Mouse (Mus musculus): Measurements from ENCODE around the gene Ift140. TPM values are rescaled to one million over a fixed set of nuclear protein-coding genes. Genes with fewer than 3 reads are reported as not detected.

Ift140 gene
- polyA plus RNA-seq, 1 experiment from 2014 or later = 31.6 TPM

GRCm38 (mm10) chr17:25080960-25081381, 65.1 kb downstream of the Ift140 start:
- Histone ChIP-seq H3K27me3 (replicated peaks; ENCODE audit: low read depth, poor library complexity, severe bottlenecking) (no peaks in the 10 kb centered on the region), H3K4me3 (peak overlapping the region; percentile 43), H3K4me1 (peaks cover 58% of the 10 kb centered on the region), H3K9me3 (no peaks in the 10 kb centered on the region), H3K27ac (replicated peaks) (peak overlapping the region; percentile 76), H3K36me3 (replicated peaks) (peaks cover 28% of the 10 kb centered on the region)
- whole genome bisulfite sequencing = 65% methylated on average over 11 of the region's 11 CpGs
- peak; percentile 19 for DNase-seq (ENCODE audit: low spot score)

DNA sequence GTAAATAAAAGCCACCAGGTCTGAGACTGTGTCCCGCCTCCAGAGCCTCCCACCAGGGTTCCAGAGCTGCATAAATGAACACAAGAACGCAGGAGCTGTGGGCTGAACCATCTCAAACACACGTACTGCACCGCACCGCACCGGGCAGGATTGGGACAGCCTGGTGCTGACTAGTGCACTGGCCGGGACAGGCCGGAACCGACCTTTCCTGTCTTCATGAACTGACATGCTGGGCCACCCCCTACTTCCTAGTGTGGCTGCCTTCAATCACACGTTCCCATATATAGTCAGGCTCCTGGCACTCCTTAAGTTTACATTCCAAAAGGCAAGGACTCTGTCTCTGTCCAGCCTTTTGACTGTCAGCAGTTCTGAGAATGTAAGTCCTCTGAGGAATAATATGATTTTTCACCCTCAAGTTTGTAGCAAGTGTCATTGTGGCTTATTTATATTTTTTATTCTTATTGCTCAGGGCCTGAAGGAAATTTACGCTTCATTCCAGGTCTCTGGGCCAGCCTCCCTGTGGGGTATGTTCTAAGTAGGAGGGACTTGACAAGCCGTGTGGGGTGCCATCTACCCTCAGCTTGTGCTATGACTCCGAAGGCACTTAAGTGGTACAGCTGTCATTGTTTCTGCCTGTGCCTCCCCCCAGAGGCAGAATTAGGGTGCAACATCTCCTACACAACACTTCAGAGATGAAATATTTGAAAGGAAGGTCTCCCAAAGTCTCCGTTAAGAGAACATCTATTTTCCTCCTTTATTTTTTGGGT, 66.4 kb downstream of the Ift140 start:
- 68% methylated on average over 14 of the region's 14 CpGs for WGBS
- H3K27ac ChIP-seq (replicated peaks) = peak overlapping the region; percentile 91
- no peaks in the 10 kb centered on the region for H3K9me3 ChIP-seq
- H3K27me3 ChIP-seq (replicated peaks; ENCODE audit: low read depth, poor library complexity, severe bottlenecking) = no peaks in the 10 kb centered on the region
- H3K4me3 ChIP-seq = no peak overlapping the region
- peaks cover 22% of the 10 kb centered on the region for H3K36me3 ChIP-seq (replicated peaks)
- H3K4me1 ChIP-seq = peaks cover 59% of the 10 kb centered on the region
- peak; percentile 24 for DNase-seq (ENCODE audit: low spot score)

- 0 out of 2 replicates have a peak overlapping the region, but pooled peaks have one; percentile 11 for H3K4me3 ChIP-seq
- WGBS = 45% methylated on average over 3 of the region's 3 CpGs
- peak overlapping the region; percentile 91 for H3K27ac ChIP-seq (replicated peaks)
- H3K36me3 ChIP-seq (replicated peaks) = peaks cover 23% of the 10 kb centered on the region
- H3K9me3 ChIP-seq = no peaks in the 10 kb centered on the region
- no peak for DNase-seq (ENCODE audit: low spot score)
- peaks cover 59% of the 10 kb centered on the region for H3K4me1 ChIP-seq
- no peaks in the 10 kb centered on the region for H3K27me3 ChIP-seq (replicated peaks; ENCODE audit: low read depth, poor library complexity, severe bottlenecking)
Measured at GRCm38 (mm10) chr17:25082887-25083286, 67.0 kb downstream of the Ift140 start.

GRCm38 (mm10) chr17:25083444-25083931, 67.6 kb downstream of the Ift140 start, which contains the start of gene Tmem204:
Gene Tmem204 (minus strand): TSS chr17:25083591.
- Histone ChIP-seq H3K4me3 (0 out of 2 replicates have a peak within 1 kb of the TSS, but pooled peaks have one; percentile 11), H3K36me3 (replicated peaks) (peaks cover 29% of the 10 kb centered on the region), H3K9me3 (no peaks in the 10 kb centered on the region), H3K27ac (replicated peaks) (peak within 1 kb of the TSS; percentile 91), H3K4me1 (peaks cover 59% of the 10 kb centered on the region), H3K27me3 (replicated peaks; ENCODE audit: low read depth, poor library complexity, severe bottlenecking) (no peaks in the 10 kb centered on the region)
- peak; percentile 89 for DNase-seq (ENCODE audit: low spot score)
- 34% methylated on average over 7 of the region's 7 CpGs for WGBS

DNA sequence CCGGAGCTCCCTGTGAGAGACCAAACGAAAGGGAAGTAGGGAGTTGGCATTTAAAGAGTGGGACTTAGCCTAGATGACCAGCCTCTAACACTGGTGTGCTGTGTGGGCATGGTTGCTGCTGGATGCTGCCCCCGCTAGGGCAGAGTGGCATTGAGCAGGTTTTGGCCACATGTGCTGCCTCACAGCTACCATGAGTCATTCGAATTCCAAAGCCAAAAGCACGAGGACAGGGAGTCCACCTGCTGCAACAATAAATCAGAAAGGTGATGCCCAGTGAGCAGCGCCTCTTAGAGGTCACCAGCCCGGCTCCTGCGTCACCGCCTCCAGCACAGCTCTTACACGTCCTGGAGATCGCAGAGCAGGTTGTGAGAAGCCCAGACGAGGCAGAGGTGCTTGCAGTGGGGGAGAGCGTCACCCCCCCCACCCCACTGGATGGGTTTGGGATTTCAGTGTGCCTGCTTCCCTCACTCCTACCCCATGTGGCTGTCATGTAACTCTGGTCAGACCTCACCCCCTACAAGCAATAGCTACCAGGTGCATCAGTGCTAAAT, 69.0 kb downstream of the Ift140 start:
- no peak for DNase-seq (ENCODE audit: low spot score)
- H3K4me3 ChIP-seq = no peak overlapping the region
- peaks cover 40% of the 10 kb centered on the region for H3K36me3 ChIP-seq (replicated peaks)
- WGBS = 84% methylated on average over 13 of the region's 13 CpGs
- peak overlapping the region; percentile 91 for H3K27ac ChIP-seq (replicated peaks)
- H3K4me1 ChIP-seq = peaks cover 59% of the 10 kb centered on the region
- no peaks in the 10 kb centered on the region for H3K27me3 ChIP-seq (replicated peaks; ENCODE audit: low read depth, poor library complexity, severe bottlenecking)
- no peaks in the 10 kb centered on the region for H3K9me3 ChIP-seq

DNA sequence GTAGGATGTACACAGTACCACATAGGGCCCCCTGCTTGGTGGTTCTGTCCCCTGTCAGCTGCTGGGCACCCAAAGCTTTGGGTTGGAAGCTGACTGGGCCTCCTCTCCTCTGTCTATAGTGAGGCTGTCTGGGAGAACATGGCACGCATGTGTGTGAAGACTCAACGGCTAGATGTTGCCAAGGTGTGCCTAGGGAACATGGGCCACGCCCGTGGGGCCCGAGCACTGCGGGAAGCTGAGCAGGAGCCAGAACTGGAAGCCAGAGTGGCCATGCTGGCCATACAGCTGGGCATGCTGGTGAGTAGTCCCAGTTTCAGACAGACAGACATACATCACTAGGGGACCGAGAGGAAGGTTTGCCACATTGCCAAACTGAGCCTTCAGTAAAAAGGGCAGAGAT, 70.8 kb downstream of the Ift140 start:
- Histone ChIP-seq H3K36me3 (replicated peaks) (peaks cover 43% of the 10 kb centered on the region), H3K27ac (replicated peaks) (no peak overlapping the region), H3K4me3 (no peak overlapping the region), H3K9me3 (no peaks in the 10 kb centered on the region), H3K27me3 (replicated peaks; ENCODE audit: low read depth, poor library complexity, severe bottlenecking) (no peaks in the 10 kb centered on the region), H3K4me1 (peaks cover 43% of the 10 kb centered on the region)
- DNase-seq (ENCODE audit: low spot score) = no peak
- 88% methylated on average over 7 of the region's 7 CpGs for whole genome bisulfite sequencing

DNA sequence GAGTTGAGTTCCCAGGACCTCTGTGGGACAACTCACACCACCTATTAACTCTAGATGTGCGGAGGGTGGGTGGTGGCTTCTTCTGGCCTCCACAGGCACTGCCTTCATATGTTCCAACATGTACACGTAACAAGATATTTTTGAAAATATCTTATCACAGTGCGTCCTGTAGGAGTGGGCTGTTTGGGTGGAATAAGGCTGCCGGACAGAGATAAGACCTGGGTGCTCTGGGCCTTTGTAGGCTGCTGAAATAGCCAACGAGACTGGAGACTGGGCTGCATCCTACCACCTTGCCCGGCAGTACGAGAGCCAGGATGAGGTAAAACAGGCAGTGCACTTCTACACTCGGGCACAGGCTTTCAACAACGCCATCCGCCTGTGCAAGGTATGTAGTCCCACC, 73.3 kb downstream of the Ift140 start:
- DNase-seq (ENCODE audit: low spot score) = no peak
- Histone ChIP-seq H3K27ac (replicated peaks) (no peak overlapping the region), H3K27me3 (replicated peaks; ENCODE audit: low read depth, poor library complexity, severe bottlenecking) (no peaks in the 10 kb centered on the region), H3K36me3 (replicated peaks) (peaks cover 64% of the 10 kb centered on the region), H3K4me3 (no peak overlapping the region), H3K4me1 (peaks cover 20% of the 10 kb centered on the region), H3K9me3 (no peaks in the 10 kb centered on the region)
- WGBS = 93% methylated on average over 10 of the region's 10 CpGs

DNA sequence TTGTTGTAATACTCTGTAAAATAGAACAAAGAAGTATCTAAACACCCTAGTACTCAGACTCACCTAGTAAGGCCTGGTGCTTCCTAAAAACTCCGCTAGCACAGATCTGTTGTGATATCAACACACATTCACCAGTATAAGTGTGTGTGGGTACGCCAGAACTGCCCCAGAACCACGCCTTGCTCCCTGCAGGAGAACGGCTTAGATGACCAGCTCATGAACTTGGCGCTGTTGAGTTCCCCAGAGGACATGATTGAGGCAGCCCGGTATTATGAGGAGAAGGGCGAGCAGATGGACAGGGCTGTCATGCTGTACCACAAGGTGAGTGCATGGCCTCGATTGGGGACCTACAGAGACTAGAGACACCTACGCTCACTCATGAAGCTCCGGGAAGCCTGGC, 74.6 kb downstream of the Ift140 start:
- H3K27me3 ChIP-seq (replicated peaks; ENCODE audit: low read depth, poor library complexity, severe bottlenecking) = no peaks in the 10 kb centered on the region
- H3K36me3 ChIP-seq (replicated peaks) = peaks cover 77% of the 10 kb centered on the region
- no peaks in the 10 kb centered on the region for H3K9me3 ChIP-seq
- H3K4me1 ChIP-seq = peaks cover 7% of the 10 kb centered on the region; the same call in 1 of the 2 replicates
- DNase-seq (ENCODE audit: low spot score) = no peak
- 93% methylated on average over 10 of the region's 10 CpGs for WGBS
- H3K27ac ChIP-seq (replicated peaks) = no peak overlapping the region
- H3K4me3 ChIP-seq = no peak overlapping the region

DNA sequence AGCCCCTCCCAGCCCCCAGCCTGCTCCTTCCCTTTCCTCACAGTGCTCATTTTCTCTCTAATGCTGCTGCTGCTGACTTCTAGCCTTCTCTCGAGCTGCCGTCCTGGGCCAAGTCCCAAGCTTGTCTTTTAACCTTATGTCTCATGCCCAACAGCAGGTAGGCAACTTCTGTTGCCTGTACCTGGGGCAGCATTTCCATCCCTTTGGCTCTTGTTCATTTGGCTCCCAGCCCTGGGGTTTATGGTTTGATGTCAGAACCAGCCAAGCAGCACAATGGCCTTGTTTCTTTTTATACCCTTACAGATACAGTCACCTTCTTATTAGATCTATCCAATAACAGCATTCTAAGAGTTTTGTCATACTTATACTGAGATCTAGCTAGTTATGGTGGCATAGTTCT, 80.3 kb downstream of the Ift140 start:
- Histone ChIP-seq H3K36me3 (replicated peaks) (peaks cover 86% of the 10 kb centered on the region), H3K9me3 (no peaks in the 10 kb centered on the region), H3K27me3 (replicated peaks; ENCODE audit: low read depth, poor library complexity, severe bottlenecking) (no peaks in the 10 kb centered on the region), H3K27ac (replicated peaks) (no peak overlapping the region), H3K4me3 (no peak overlapping the region), H3K4me1 (no peaks in the 10 kb centered on the region)
- no peak for DNase-seq (ENCODE audit: low spot score)
- 92% methylated on average over 2 of the region's 2 CpGs for WGBS

DNA sequence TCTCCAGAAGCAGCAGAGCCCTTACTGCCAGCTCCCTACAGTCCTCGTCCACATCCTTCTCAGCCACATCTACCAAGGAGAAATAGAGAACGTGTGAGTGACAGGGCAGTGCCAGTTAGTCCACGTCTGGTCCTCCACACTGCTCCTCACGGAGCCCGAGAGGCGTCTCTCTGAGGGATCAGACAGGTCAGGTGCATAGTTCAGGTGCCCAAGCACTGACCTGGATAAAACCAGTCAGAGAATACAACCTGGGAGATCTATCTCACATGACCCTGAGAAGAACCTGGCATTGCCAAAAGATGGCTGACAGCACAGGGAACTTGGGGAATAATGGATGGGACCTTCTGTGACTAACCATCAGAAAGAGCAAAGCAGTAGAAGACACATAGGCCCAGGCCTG, 84.2 kb downstream of the Ift140 start:
- Histone ChIP-seq H3K4me1 (no peaks in the 10 kb centered on the region), H3K27me3 (replicated peaks; ENCODE audit: low read depth, poor library complexity, severe bottlenecking) (no peaks in the 10 kb centered on the region), H3K27ac (replicated peaks) (no peak overlapping the region), H3K9me3 (no peaks in the 10 kb centered on the region), H3K36me3 (replicated peaks) (peaks cover 90% of the 10 kb centered on the region), H3K4me3 (no peak overlapping the region)
- 95% methylated on average over 6 of the region's 6 CpGs for WGBS
- DNase-seq (ENCODE audit: low spot score) = no peak

- no peak for DNase-seq (ENCODE audit: low spot score)
- Histone ChIP-seq H3K36me3 (replicated peaks) (peaks cover 95% of the 10 kb centered on the region), H3K27me3 (replicated peaks; ENCODE audit: low read depth, poor library complexity, severe bottlenecking) (no peaks in the 10 kb centered on the region), H3K4me1 (no peaks in the 10 kb centered on the region), H3K27ac (replicated peaks) (no peak overlapping the region), H3K4me3 (no peak overlapping the region), H3K9me3 (no peaks in the 10 kb centered on the region)
- 93% methylated on average over 11 of the region's 11 CpGs for WGBS
Measured at GRCm38 (mm10) chr17:25101338-25101737, 85.5 kb downstream of the Ift140 start.

- H3K27me3 ChIP-seq (replicated peaks; ENCODE audit: low read depth, poor library complexity, severe bottlenecking) = no peaks in the 10 kb centered on the region
- no peak for DNase-seq (ENCODE audit: low spot score)
- H3K27ac ChIP-seq (replicated peaks) = no peak overlapping the region
- no peaks in the 10 kb centered on the region for H3K4me1 ChIP-seq
- peaks cover 99% of the 10 kb centered on the region for H3K36me3 ChIP-seq (replicated peaks)
- WGBS = 96% methylated on average over 16 of the region's 16 CpGs
- H3K9me3 ChIP-seq = no peaks in the 10 kb centered on the region
- H3K4me3 ChIP-seq = no peak overlapping the region
Measured at GRCm38 (mm10) chr17:25107786-25108185, 91.9 kb downstream of the Ift140 start.

DNA sequence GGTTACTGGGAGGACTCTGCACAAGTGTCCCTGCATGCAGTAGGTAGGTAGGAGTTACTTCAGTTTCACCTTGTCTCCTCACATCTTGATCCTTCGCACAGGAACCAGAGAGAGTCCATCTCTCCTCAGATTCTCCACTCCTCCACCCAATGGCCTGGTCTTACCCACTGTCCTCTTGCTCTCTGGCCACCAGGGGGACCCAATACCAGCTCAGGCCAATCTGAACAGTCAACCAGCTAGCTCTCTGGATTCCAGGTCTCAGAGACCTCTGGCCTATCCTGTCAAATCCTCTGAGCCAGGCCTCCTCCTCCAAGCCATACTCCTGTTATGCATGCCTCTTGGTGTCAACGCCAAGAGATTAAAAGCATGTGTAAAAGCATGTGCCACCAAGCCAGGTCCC, 93.7 kb downstream of the Ift140 start:
- H3K36me3 ChIP-seq (replicated peaks) = peaks cover 97% of the 10 kb centered on the region
- no peaks in the 10 kb centered on the region for H3K27me3 ChIP-seq (replicated peaks; ENCODE audit: low read depth, poor library complexity, severe bottlenecking)
- H3K4me1 ChIP-seq = peaks cover 4% of the 10 kb centered on the region
- no peaks in the 10 kb centered on the region for H3K9me3 ChIP-seq
- WGBS = 83% methylated on average over 2 of the region's 2 CpGs
- DNase-seq (ENCODE audit: low spot score) = peak; percentile 55
- H3K27ac ChIP-seq (replicated peaks) = no peak overlapping the region
- H3K4me3 ChIP-seq = no peak overlapping the region

Measured in embryonic facial prominence, embryonic 10.5 days (tissue).